Mouse (Mus musculus): ENCODE results near the gene Ankle1. TPM values are rescaled to one million over a fixed set of nuclear protein-coding genes. Genes with fewer than 3 reads are reported as not detected.

Ankle1 gene
- total and polyA plus RNA-seq, 2 experiments from 2014 or later = 0.81 to 2.3 TPM

- Histone ChIP-seq H3K36me3 (ENCODE audit: insufficient read depth) (no peaks in the 10 kb centered on the region), H3K9ac (no peak overlapping the region), H3K27ac (ENCODE audit: low read depth, low read length) (no peak overlapping the region), H3K4me1 (ENCODE audit: insufficient read depth) (no peaks in the 10 kb centered on the region), H3K4me3 (ENCODE audit: low read depth, low read length) (no peak overlapping the region), H3K9me3 (ENCODE audit: low read length) (no peaks in the 10 kb centered on the region), H3K27me3 (ENCODE audit: insufficient read depth, low read length) (no peaks in the 10 kb centered on the region), H3K4me2 (ENCODE audit: low read depth) (no peak overlapping the region)
- ATAC-seq = no peak
- TF ChIP-seq CTCF (IDR thresholded peaks at IDR 0.05; ENCODE audit: low read depth) = no peak
- WGBS = 84% methylated on average over 7 of the region's 7 CpGs
- no peak for DNase-seq
These were observed 39.3 kb downstream of the Ankle1 start for GRCm38 (mm10) chr8:71445096-71445495.

DNA sequence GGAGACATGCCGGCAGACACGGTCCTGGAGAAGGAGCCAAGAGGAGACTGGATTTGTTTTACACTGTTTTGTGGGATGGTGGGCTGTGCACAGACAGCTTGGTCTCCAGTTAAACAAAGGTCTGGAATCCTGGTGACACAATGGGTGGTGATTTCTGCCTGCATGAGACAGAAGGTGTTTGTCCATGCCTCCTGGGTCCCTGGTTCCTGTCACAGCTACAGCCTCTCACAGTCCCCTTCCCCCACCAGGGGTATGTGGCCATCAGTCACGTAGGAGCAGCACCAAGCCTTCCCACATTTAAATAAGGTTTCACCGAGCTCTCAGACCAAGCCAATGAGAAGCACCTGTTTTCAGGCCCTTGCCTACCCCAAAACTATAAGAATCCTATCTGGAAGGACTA, 45.5 kb downstream of the Ankle1 start:
- Histone ChIP-seq H3K27ac (ENCODE audit: low read depth, low read length) (no peak overlapping the region), H3K36me3 (ENCODE audit: insufficient read depth) (peaks cover 2% of the 10 kb centered on the region; the same call in 1 of the 2 replicates), H3K4me2 (ENCODE audit: low read depth) (no peak overlapping the region), H3K9me3 (ENCODE audit: low read length) (no peaks in the 10 kb centered on the region), H3K27me3 (ENCODE audit: insufficient read depth, low read length) (no peaks in the 10 kb centered on the region), H3K4me3 (ENCODE audit: low read depth, low read length) (no peak overlapping the region), H3K9ac (no peak overlapping the region), H3K4me1 (ENCODE audit: insufficient read depth) (no peaks in the 10 kb centered on the region)
- DNase-seq (no peak), ATAC-seq (no peak)
- 71% methylated on average over 4 of the region's 4 CpGs for WGBS
- TF ChIP-seq CTCF (IDR thresholded peaks at IDR 0.05; ENCODE audit: low read depth) = no peak

- H3K27ac ChIP-seq (ENCODE audit: low read depth, low read length) = no peak overlapping the region
- H3K4me2 ChIP-seq (ENCODE audit: low read depth) = no peak overlapping the region
- peaks cover 6% of the 10 kb centered on the region for H3K36me3 ChIP-seq (ENCODE audit: insufficient read depth)
- H3K9ac ChIP-seq = no peak overlapping the region
- DNase-seq = no peak
- H3K4me1 ChIP-seq (ENCODE audit: insufficient read depth) = no peaks in the 10 kb centered on the region
- ATAC-seq = no peak
- no peaks in the 10 kb centered on the region for H3K9me3 ChIP-seq (ENCODE audit: low read length)
- H3K4me3 ChIP-seq (ENCODE audit: low read depth, low read length) = no peak overlapping the region
- 57% methylated on average over 11 of the region's 11 CpGs for WGBS
- no peaks in the 10 kb centered on the region for H3K27me3 ChIP-seq (ENCODE audit: insufficient read depth, low read length)
- TF ChIP-seq CTCF (IDR thresholded peaks at IDR 0.05; ENCODE audit: low read depth) = no peak
These were observed 46.0 kb downstream of the Ankle1 start for GRCm38 (mm10) chr8:71451777-71452176.

DNA sequence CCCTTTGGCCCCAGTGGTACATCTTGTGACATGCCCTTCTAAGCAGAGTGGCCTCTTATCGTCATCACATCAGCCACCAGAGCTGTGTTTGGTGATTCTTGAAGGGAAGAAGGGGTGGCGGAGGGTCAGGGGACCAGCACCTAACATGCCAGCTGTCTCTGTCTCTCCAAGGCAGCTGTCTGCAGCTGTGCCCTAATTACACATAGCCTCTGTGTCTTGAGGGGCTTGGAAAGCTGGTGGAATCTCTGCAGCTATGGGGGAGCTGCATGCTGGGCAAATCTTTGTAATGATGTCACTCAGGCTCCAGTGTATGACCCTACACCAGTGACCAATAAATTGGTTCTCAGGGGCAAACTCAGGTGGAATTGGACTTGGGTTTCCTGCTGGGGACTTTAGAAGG, 46.9 kb downstream of the Ankle1 start:
- H3K36me3 ChIP-seq (ENCODE audit: insufficient read depth) = peaks cover 14% of the 10 kb centered on the region
- WGBS = 88% methylated on average over 2 of the region's 2 CpGs
- no peaks in the 10 kb centered on the region for H3K9me3 ChIP-seq (ENCODE audit: low read length)
- no peaks in the 10 kb centered on the region for H3K27me3 ChIP-seq (ENCODE audit: insufficient read depth, low read length)
- no peak for TF ChIP-seq CTCF (IDR thresholded peaks at IDR 0.05; ENCODE audit: low read depth)
- no peak overlapping the region for H3K27ac ChIP-seq (ENCODE audit: low read depth, low read length)
- ATAC-seq (no peak), DNase-seq (no peak)
- no peak overlapping the region for H3K4me3 ChIP-seq (ENCODE audit: low read depth, low read length)
- no peaks in the 10 kb centered on the region for H3K4me1 ChIP-seq (ENCODE audit: insufficient read depth)
- H3K9ac ChIP-seq = no peak overlapping the region
- no peak overlapping the region for H3K4me2 ChIP-seq (ENCODE audit: low read depth)

DNA sequence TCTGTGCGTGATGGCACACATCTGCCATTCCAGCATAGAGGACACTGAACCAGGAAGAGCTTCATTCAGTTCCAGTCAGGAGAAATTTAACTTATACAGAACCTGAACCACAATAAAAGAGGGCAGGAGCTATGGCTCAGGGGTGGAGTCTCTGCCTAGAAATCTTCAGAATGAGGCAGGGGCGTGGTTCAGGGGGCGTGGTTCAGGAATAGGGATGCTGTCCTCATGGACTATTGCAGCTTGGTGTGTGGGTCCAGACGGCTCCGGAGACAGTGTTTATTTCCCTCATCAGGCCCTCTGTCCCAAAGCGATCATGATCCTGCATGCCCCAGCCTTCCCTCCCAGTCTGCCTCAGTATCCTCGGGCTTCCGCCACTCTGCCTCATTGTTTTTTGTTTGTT, 48.9 kb downstream of the Ankle1 start:
- no peak overlapping the region for H3K27ac ChIP-seq (ENCODE audit: low read depth, low read length)
- TF ChIP-seq CTCF (IDR thresholded peaks at IDR 0.05; ENCODE audit: low read depth) = no peak
- no peak overlapping the region for H3K4me3 ChIP-seq (ENCODE audit: low read depth, low read length)
- no peaks in the 10 kb centered on the region for H3K9me3 ChIP-seq (ENCODE audit: low read length)
- no peak overlapping the region for H3K9ac ChIP-seq
- ATAC-seq = no peak
- no peaks in the 10 kb centered on the region for H3K4me1 ChIP-seq (ENCODE audit: insufficient read depth)
- H3K27me3 ChIP-seq (ENCODE audit: insufficient read depth, low read length) = no peaks in the 10 kb centered on the region
- no peak for DNase-seq
- peaks cover 32% of the 10 kb centered on the region for H3K36me3 ChIP-seq (ENCODE audit: insufficient read depth)
- H3K4me2 ChIP-seq (ENCODE audit: low read depth) = no peak overlapping the region
- 88% methylated on average over 8 of the region's 8 CpGs for WGBS

- Histone ChIP-seq H3K4me1 (ENCODE audit: insufficient read depth) (no peaks in the 10 kb centered on the region), H3K36me3 (ENCODE audit: insufficient read depth) (peaks cover 44% of the 10 kb centered on the region), H3K4me2 (ENCODE audit: low read depth) (no peak overlapping the region), H3K27me3 (ENCODE audit: insufficient read depth, low read length) (no peaks in the 10 kb centered on the region), H3K9me3 (ENCODE audit: low read length) (no peaks in the 10 kb centered on the region), H3K4me3 (ENCODE audit: low read depth, low read length) (no peak overlapping the region), H3K27ac (ENCODE audit: low read depth, low read length) (no peak overlapping the region), H3K9ac (no peak overlapping the region)
- no peak for DNase-seq
- ATAC-seq = no peak
- no peak for TF ChIP-seq CTCF (IDR thresholded peaks at IDR 0.05; ENCODE audit: low read depth)
- 44% methylated on average over 22 of the region's 22 CpGs for WGBS
These were observed 51.1 kb downstream of the Ankle1 start for GRCm38 (mm10) chr8:71456906-71457305.

- Histone ChIP-seq H3K9me3 (ENCODE audit: low read length) (no peaks in the 10 kb centered on the region), H3K4me2 (ENCODE audit: low read depth) (no peak overlapping the region), H3K4me3 (ENCODE audit: low read depth, low read length) (no peak overlapping the region), H3K36me3 (ENCODE audit: insufficient read depth) (peaks cover 44% of the 10 kb centered on the region), H3K4me1 (ENCODE audit: insufficient read depth) (peaks cover 7% of the 10 kb centered on the region; the same call in 1 of the 2 replicates), H3K9ac (no peak overlapping the region), H3K27ac (ENCODE audit: low read depth, low read length) (no peak overlapping the region), H3K27me3 (ENCODE audit: insufficient read depth, low read length) (no peaks in the 10 kb centered on the region)
- WGBS = 88% methylated on average over 20 of the region's 20 CpGs
- ATAC-seq (no peak), DNase-seq (no peak)
- no peak for TF ChIP-seq CTCF (IDR thresholded peaks at IDR 0.05; ENCODE audit: low read depth)
These were observed 52.0 kb downstream of the Ankle1 start for GRCm38 (mm10) chr8:71457659-71458270.

Other genes starting within 250 kb of the Ankle1 start
- 31.4 and 35.2 TPM in 2 replicates for gene Myo9b, start 133.3 kb upstream of the Ankle1 start, total RNA-seq (2014; rRNA removed)
- gene Myo9b, start 133.3 kb upstream of the Ankle1 start, polyA plus RNA-seq (2015; fragmentation: Nextera tagmentation; extraction: Ambion mirVana) = 5.7 and 6.5 TPM in 2 replicates
- gene Haus8, start 133.1 kb upstream of the Ankle1 start, total RNA-seq (2014; rRNA removed) = 36.4 and 38.9 TPM in 2 replicates
- 34.0 and 40.7 TPM in 2 replicates for gene Haus8, start 133.1 kb upstream of the Ankle1 start, polyA plus RNA-seq (2015; fragmentation: Nextera tagmentation; extraction: Ambion mirVana)
- 148 and 195 TPM in 2 replicates for gene Use1, start 39.2 kb upstream of the Ankle1 start, total RNA-seq (2014; rRNA removed)
- 124 and 140 TPM in 2 replicates for gene Use1, start 39.2 kb upstream of the Ankle1 start, polyA plus RNA-seq (2015; fragmentation: Nextera tagmentation; extraction: Ambion mirVana)
- 14.3 and 16.2 TPM in 2 replicates for gene Ocel1, start 34.7 kb upstream of the Ankle1 start, total RNA-seq (2014; rRNA removed)
- gene Ocel1, start 34.7 kb upstream of the Ankle1 start, polyA plus RNA-seq (2015; fragmentation: Nextera tagmentation; extraction: Ambion mirVana) = 5.2 and 6.6 TPM in 2 replicates
- 59.0 and 63.9 TPM in 2 replicates for gene Nr2f6, start 24.1 kb upstream of the Ankle1 start, total RNA-seq (2014; rRNA removed)
- gene Nr2f6, start 24.1 kb upstream of the Ankle1 start, polyA plus RNA-seq (2015; fragmentation: Nextera tagmentation; extraction: Ambion mirVana) = 26.0 and 28.9 TPM in 2 replicates
- 3.5 and 5.6 TPM in 2 replicates for gene Ushbp1, start 10.2 kb upstream of the Ankle1 start, total RNA-seq (2014; rRNA removed)
- gene Ushbp1, start 10.2 kb upstream of the Ankle1 start, polyA plus RNA-seq (2015; fragmentation: Nextera tagmentation; extraction: Ambion mirVana) = 4.2 and 4.5 TPM in 2 replicates
- gene Babam1, start 9.1 kb upstream of the Ankle1 start, total RNA-seq (2014; rRNA removed) = 87.2 and 94.0 TPM in 2 replicates
- gene Babam1, start 9.1 kb upstream of the Ankle1 start, polyA plus RNA-seq (2015; fragmentation: Nextera tagmentation; extraction: Ambion mirVana) = 98.9 and 107 TPM in 2 replicates
- gene Abhd8, start 57.6 kb downstream of the Ankle1 start, total RNA-seq (2014; rRNA removed) = 187 and 210 TPM in 2 replicates
- 168 and 169 TPM in 2 replicates for gene Abhd8, start 57.6 kb downstream of the Ankle1 start, polyA plus RNA-seq (2015; fragmentation: Nextera tagmentation; extraction: Ambion mirVana)
- gene Mrpl34, start 58.9 kb downstream of the Ankle1 start, total RNA-seq (2014; rRNA removed) = 75.0 and 80.5 TPM in 2 replicates
- gene Mrpl34, start 58.9 kb downstream of the Ankle1 start, polyA plus RNA-seq (2015; fragmentation: Nextera tagmentation; extraction: Ambion mirVana) = 145 and 184 TPM in 2 replicates
- gene Dda1, start 63.2 kb downstream of the Ankle1 start, total RNA-seq (2014; rRNA removed) = 179 and 184 TPM in 2 replicates
- gene Dda1, start 63.2 kb downstream of the Ankle1 start, polyA plus RNA-seq (2015; fragmentation: Nextera tagmentation; extraction: Ambion mirVana) = 274 and 283 TPM in 2 replicates
- 76.5 and 82.2 TPM in 2 replicates for gene Ano8, start 80.0 kb downstream of the Ankle1 start, total RNA-seq (2014; rRNA removed)
- 5.9 and 7.7 TPM in 2 replicates for gene Ano8, start 80.0 kb downstream of the Ankle1 start, polyA plus RNA-seq (2015; fragmentation: Nextera tagmentation; extraction: Ambion mirVana)
- gene Gtpbp3, start 82.1 kb downstream of the Ankle1 start, total RNA-seq (2014; rRNA removed) = 23.6 and 33.6 TPM in 2 replicates
- gene Gtpbp3, start 82.1 kb downstream of the Ankle1 start, polyA plus RNA-seq (2015; fragmentation: Nextera tagmentation; extraction: Ambion mirVana) = 6.9 and 9.4 TPM in 2 replicates
- gene Plvap, start 105.7 kb downstream of the Ankle1 start, total RNA-seq (2014; rRNA removed) = 2.2 and 4.0 TPM in 2 replicates
- gene Plvap, start 105.7 kb downstream of the Ankle1 start, polyA plus RNA-seq (2015; fragmentation: Nextera tagmentation; extraction: Ambion mirVana) = 6.9 and 8.7 TPM in 2 replicates
- gene Ccdc194, start 119.7 kb downstream of the Ankle1 start, total RNA-seq (2014; rRNA removed) = 0.48 TPM in 1 of 2 replicates, not detected in the other
- 0.08 and 0.16 TPM in 2 replicates for gene Ccdc194, start 119.7 kb downstream of the Ankle1 start, polyA plus RNA-seq (2015; fragmentation: Nextera tagmentation; extraction: Ambion mirVana)
- 10.1 and 17.8 TPM in 2 replicates for gene Bst2, start 131.4 kb downstream of the Ankle1 start, total RNA-seq (2014; rRNA removed)
- 19.3 and 21.0 TPM in 2 replicates for gene Bst2, start 131.4 kb downstream of the Ankle1 start, polyA plus RNA-seq (2015; fragmentation: Nextera tagmentation; extraction: Ambion mirVana)
- gene Mvb12a, start 136.9 kb downstream of the Ankle1 start, total RNA-seq (2014; rRNA removed) = 70.5 and 81.7 TPM in 2 replicates
- gene Mvb12a, start 136.9 kb downstream of the Ankle1 start, polyA plus RNA-seq (2015; fragmentation: Nextera tagmentation; extraction: Ambion mirVana) = 73.4 and 87.4 TPM in 2 replicates
- 0.08 TPM in 1 of 2 replicates, not detected in the other for gene Tmem221, start 152.9 kb downstream of the Ankle1 start, total RNA-seq (2014; rRNA removed)
- 0.16 and 0.18 TPM in 2 replicates for gene Tmem221, start 152.9 kb downstream of the Ankle1 start, polyA plus RNA-seq (2015; fragmentation: Nextera tagmentation; extraction: Ambion mirVana)
- 0.08 TPM in 1 of 2 replicates, not detected in the other for gene Nxnl1, start 160.6 kb downstream of the Ankle1 start, total RNA-seq (2014; rRNA removed)
- not detected in 2 replicates for gene Nxnl1, start 160.6 kb downstream of the Ankle1 start, polyA plus RNA-seq (2015; fragmentation: Nextera tagmentation; extraction: Ambion mirVana)
- 106 and 133 TPM in 2 replicates for gene Slc27a1, start 162.9 kb downstream of the Ankle1 start, total RNA-seq (2014; rRNA removed)
- 74.8 and 102 TPM in 2 replicates for gene Slc27a1, start 162.9 kb downstream of the Ankle1 start, polyA plus RNA-seq (2015; fragmentation: Nextera tagmentation; extraction: Ambion mirVana)
- 248 and 264 TPM in 2 replicates for gene Pgls, start 186.2 kb downstream of the Ankle1 start, total RNA-seq (2014; rRNA removed)
- gene Pgls, start 186.2 kb downstream of the Ankle1 start, polyA plus RNA-seq (2015; fragmentation: Nextera tagmentation; extraction: Ambion mirVana) = 262 and 318 TPM in 2 replicates
- 3.4 and 11.1 TPM in 2 replicates for gene Fam129c, start 191.6 kb downstream of the Ankle1 start, total RNA-seq (2014; rRNA removed)
- gene Fam129c, start 191.6 kb downstream of the Ankle1 start, polyA plus RNA-seq (2015; fragmentation: Nextera tagmentation; extraction: Ambion mirVana) = 2.0 and 2.8 TPM in 2 replicates
- 84.3 and 85.6 TPM in 2 replicates for gene Colgalt1, start 205.0 kb downstream of the Ankle1 start, total RNA-seq (2014; rRNA removed)
- 58.4 and 59.6 TPM in 2 replicates for gene Colgalt1, start 205.0 kb downstream of the Ankle1 start, polyA plus RNA-seq (2015; fragmentation: Nextera tagmentation; extraction: Ambion mirVana)

All from forebrain, postnatal 0 days (tissue).